Mouse (Mus musculus): ENCODE data around the gene Napsa. TPM values are rescaled to one million over a fixed set of nuclear protein-coding genes. Genes with fewer than 3 reads are reported as not detected.
A peak's percentile ranks its signal among the peaks of the same experiment; 100 is the strongest.

Gene Napsa
- 1.6 and 2.8 TPM in 2 replicates for polyA plus RNA-seq (2014; fragmentation: Nextera tagmentation; extraction: Ambion mirVana)

- ATAC-seq (ENCODE audit: insufficient number of reproducible peaks, insufficient read depth, low FRiP score, low read depth): no peak
Observed at GRCm38 (mm10) chr7:44572213-44572701, at the start of gene Napsa. Gene Napsa, plus strand, starts transcription at chr7:44572380.

GRCm38 (mm10) chr7:44523056-44523455 lies 49.1 kb upstream of the Napsa start:
- H3K4me3 ChIP-seq (ENCODE audit: low read depth, low read length): no peak overlapping the region
- H3K9ac ChIP-seq (replicated peaks; ENCODE audit: low read depth, low read length): no peak overlapping the region
- H3K27me3 ChIP-seq (ENCODE audit: control insufficient read depth, insufficient read depth, low read length): no peaks in the 10 kb centered on the region
- H3K4me1 ChIP-seq (ENCODE audit: control insufficient read depth, insufficient read depth, low read length): no peaks in the 10 kb centered on the region
- H3K9me3 ChIP-seq (ENCODE audit: control insufficient read depth, low read depth, low read length): no peaks in the 10 kb centered on the region
- H3K27ac ChIP-seq (ENCODE audit: low read length): no peak overlapping the region
- no peak overlapping the region for H3K4me2 ChIP-seq (replicated peaks; ENCODE audit: low read depth, low read length)
- H3K36me3 ChIP-seq (ENCODE audit: control insufficient read depth, insufficient read depth, low read length): no peaks in the 10 kb centered on the region
- ATAC-seq (ENCODE audit: insufficient number of reproducible peaks, insufficient read depth, low FRiP score, low read depth): no peak
- WGBS: 81% methylated on average over 2 of the region's 2 CpGs

More at GRCm38 (mm10) chr7:44572213-44572701, at the start of gene Napsa:
- Histone ChIP-seq H3K27ac (ENCODE audit: low read length) (no peak within 1 kb of the TSS), H3K9me3 (ENCODE audit: control insufficient read depth, low read depth, low read length) (no peaks in the 10 kb centered on the region), H3K4me1 (ENCODE audit: control insufficient read depth, insufficient read depth, low read length) (no peaks in the 10 kb centered on the region), H3K36me3 (ENCODE audit: control insufficient read depth, insufficient read depth, low read length) (no peaks in the 10 kb centered on the region), H3K4me2 (replicated peaks; ENCODE audit: low read depth, low read length) (no peak within 1 kb of the TSS), H3K27me3 (ENCODE audit: control insufficient read depth, insufficient read depth, low read length) (no peaks in the 10 kb centered on the region), H3K4me3 (ENCODE audit: low read depth, low read length) (no peak within 1 kb of the TSS), H3K9ac (replicated peaks; ENCODE audit: low read depth, low read length) (no peak within 1 kb of the TSS)
- 50% methylated on average over 7 of the region's 7 CpGs for WGBS

- no peak within 1 kb of the TSS for H3K27ac ChIP-seq (ENCODE audit: low read length)
- H3K9ac ChIP-seq (replicated peaks; ENCODE audit: low read depth, low read length): 0 out of 2 replicates have a peak within 1 kb of the TSS, but pooled peaks have one; percentile 6
- peak within 1 kb of the TSS; percentile 10; the same call in 1 of the 2 replicates for H3K4me2 ChIP-seq (replicated peaks; ENCODE audit: low read depth, low read length)
- WGBS: 33% methylated on average over 12 of the region's 12 CpGs
- H3K36me3 ChIP-seq (ENCODE audit: control insufficient read depth, insufficient read depth, low read length): no peaks in the 10 kb centered on the region
- no peak for ATAC-seq (ENCODE audit: insufficient number of reproducible peaks, insufficient read depth, low FRiP score, low read depth)
- H3K27me3 ChIP-seq (ENCODE audit: control insufficient read depth, insufficient read depth, low read length): no peaks in the 10 kb centered on the region
- no peak within 1 kb of the TSS for H3K4me3 ChIP-seq (ENCODE audit: low read depth, low read length)
- no peaks in the 10 kb centered on the region for H3K9me3 ChIP-seq (ENCODE audit: control insufficient read depth, low read depth, low read length)
- H3K4me1 ChIP-seq (ENCODE audit: control insufficient read depth, insufficient read depth, low read length): no peaks in the 10 kb centered on the region
Observed at GRCm38 (mm10) chr7:44524502-44524901, 47.7 kb upstream of the Napsa start, which contains the start of gene Mybpc2. Gene Mybpc2, minus strand, starts transcription at chr7:44524656.

DNA sequence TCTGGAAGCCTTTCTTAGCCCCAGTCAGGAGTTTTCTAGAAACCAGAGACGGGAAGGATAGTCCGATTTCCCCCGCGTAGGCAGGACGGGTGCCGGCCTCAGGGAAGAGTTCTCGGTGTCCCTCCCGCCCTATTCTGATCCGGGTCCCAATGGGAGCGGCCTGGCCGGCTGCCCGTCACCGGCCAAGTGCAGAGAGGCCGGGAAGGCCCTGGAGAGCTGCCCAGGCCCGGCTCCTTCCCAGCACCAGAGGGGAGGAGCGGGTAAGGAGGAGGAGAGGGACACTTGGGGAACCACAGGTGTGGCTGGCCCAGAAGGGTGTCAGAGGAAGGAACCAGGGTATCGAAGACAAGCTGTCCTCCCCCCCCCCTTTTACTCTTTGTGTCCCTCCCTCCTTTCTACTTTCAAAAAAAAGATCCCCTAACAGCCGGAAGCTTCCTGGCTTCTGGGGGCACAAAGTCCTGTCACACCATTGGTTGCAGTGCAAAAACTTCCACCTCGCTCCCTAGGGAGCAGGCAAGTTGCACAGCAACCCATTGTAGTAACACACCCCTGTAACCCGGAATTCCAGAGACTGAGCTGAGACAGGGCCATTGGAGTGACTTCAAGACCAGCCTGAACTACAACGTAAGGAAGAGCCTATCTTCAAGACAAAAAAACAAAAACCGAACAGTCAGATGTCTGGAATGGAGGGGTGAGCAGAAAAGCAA lies 46.9 kb upstream of the Napsa start:
- ATAC-seq (ENCODE audit: insufficient number of reproducible peaks, insufficient read depth, low FRiP score, low read depth): no peak
- 0 out of 2 replicates have a peak overlapping the region, but pooled peaks have one; percentile 6 for H3K9ac ChIP-seq (replicated peaks; ENCODE audit: low read depth, low read length)
- H3K27me3 ChIP-seq (ENCODE audit: control insufficient read depth, insufficient read depth, low read length): no peaks in the 10 kb centered on the region

GRCm38 (mm10) chr7:44526414-44527154 lies 45.6 kb upstream of the Napsa start:
- no peak overlapping the region for H3K27ac ChIP-seq (ENCODE audit: low read length)
- no peaks in the 10 kb centered on the region for H3K9me3 ChIP-seq (ENCODE audit: control insufficient read depth, low read depth, low read length)
- ATAC-seq (ENCODE audit: insufficient number of reproducible peaks, insufficient read depth, low FRiP score, low read depth): no peak
- no peak overlapping the region for H3K9ac ChIP-seq (replicated peaks; ENCODE audit: low read depth, low read length)
- no peak overlapping the region for H3K4me3 ChIP-seq (ENCODE audit: low read depth, low read length)
- H3K27me3 ChIP-seq (ENCODE audit: control insufficient read depth, insufficient read depth, low read length): no peaks in the 10 kb centered on the region
- no peaks in the 10 kb centered on the region for H3K36me3 ChIP-seq (ENCODE audit: control insufficient read depth, insufficient read depth, low read length)
- 85% methylated on average over 14 of the region's 14 CpGs for WGBS
- no peak overlapping the region for H3K4me2 ChIP-seq (replicated peaks; ENCODE audit: low read depth, low read length)
- H3K4me1 ChIP-seq (ENCODE audit: control insufficient read depth, insufficient read depth, low read length): no peaks in the 10 kb centered on the region

More for the DNA sequence above, 46.9 kb upstream of the Napsa start:
- Histone ChIP-seq H3K4me2 (replicated peaks; ENCODE audit: low read depth, low read length) (peak overlapping the region; percentile 10; the same call in 1 of the 2 replicates), H3K36me3 (ENCODE audit: control insufficient read depth, insufficient read depth, low read length) (no peaks in the 10 kb centered on the region), H3K4me1 (ENCODE audit: control insufficient read depth, insufficient read depth, low read length) (no peaks in the 10 kb centered on the region), H3K9me3 (ENCODE audit: control insufficient read depth, low read depth, low read length) (no peaks in the 10 kb centered on the region), H3K27ac (ENCODE audit: low read length) (no peak overlapping the region), H3K4me3 (ENCODE audit: low read depth, low read length) (no peak overlapping the region)
- WGBS: 14% methylated on average over 22 of the region's 22 CpGs

DNA sequence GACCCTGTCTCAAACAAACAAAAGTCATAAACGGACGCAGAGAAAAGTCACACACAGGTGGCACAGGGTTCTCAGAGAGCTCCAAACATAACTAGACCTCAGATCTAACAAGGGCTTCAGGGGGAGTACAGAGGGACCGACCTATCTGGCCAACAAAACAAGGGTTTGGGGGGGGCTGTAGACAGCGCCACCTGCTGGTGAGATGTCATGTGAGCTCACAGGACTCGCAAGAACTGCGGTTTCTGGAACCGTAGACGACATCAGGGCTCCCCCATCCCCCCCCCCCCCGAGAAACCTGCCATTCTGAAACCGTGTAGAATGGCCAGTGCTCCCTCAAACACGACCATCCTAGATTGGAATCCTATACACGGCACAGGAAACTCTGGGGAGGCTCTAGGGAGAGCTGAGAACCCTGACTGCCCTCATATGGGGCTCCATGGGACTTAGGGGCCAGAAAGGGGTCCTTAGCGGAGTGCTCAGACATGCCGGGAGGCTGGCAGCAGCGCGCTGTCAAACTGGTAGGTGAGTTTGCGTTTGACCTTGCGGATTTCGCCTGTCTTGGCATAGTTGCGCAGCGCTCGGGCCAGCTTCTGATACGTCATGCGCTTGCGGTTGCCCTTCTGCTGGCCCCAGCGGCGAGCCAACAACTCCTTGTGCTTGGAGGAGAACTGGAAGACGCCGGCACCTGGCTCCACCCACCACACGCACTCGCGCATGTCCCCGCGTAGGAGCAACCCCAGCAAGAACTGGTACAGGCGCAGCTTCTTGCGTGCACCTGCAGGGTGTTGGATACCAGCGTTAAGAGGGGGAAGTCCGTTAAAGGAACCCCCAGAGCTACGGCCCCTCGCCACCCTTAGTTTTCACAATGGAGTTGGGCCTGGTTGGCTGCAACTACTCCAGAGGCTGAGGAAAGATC lies 44.4 kb upstream of the Napsa start:
- Histone ChIP-seq H3K36me3 (ENCODE audit: control insufficient read depth, insufficient read depth, low read length) (no peaks in the 10 kb centered on the region), H3K9ac (replicated peaks; ENCODE audit: low read depth, low read length) (0 out of 2 replicates have a peak overlapping the region, but pooled peaks have one; percentile 18), H3K27ac (ENCODE audit: low read length) (no peak overlapping the region), H3K4me1 (ENCODE audit: control insufficient read depth, insufficient read depth, low read length) (no peaks in the 10 kb centered on the region), H3K9me3 (ENCODE audit: control insufficient read depth, low read depth, low read length) (no peaks in the 10 kb centered on the region), H3K27me3 (ENCODE audit: control insufficient read depth, insufficient read depth, low read length) (no peaks in the 10 kb centered on the region), H3K4me2 (replicated peaks; ENCODE audit: low read depth, low read length) (peak overlapping the region; percentile 74), H3K4me3 (ENCODE audit: low read depth, low read length) (peak overlapping the region; percentile 29)
- 5% methylated on average over 40 of the region's 40 CpGs for WGBS
- peak; percentile 15; the same call in 1 of the 2 replicates for ATAC-seq (ENCODE audit: insufficient number of reproducible peaks, insufficient read depth, low FRiP score, low read depth)

DNA sequence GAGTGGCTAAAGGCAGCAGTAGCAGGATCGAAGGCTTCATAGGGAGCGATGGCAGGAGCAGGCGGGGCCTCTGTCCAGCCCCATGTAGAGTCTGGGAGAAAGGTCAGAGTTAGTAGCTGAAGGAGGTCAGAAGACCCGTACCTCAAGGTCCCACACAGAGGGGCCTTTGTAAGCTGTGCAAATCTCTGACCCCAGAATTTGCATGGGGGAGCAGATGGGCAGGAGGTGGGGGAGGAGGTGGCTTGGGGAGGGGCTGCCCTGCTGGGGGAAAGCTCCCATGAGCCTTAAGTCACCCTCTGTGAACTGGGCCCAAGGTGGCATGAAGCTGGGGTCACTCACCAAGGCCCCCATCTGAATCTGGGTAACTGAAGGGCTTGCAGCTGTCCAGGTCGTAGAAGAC lies 42.7 kb upstream of the Napsa start:
- Histone ChIP-seq H3K4me2 (replicated peaks; ENCODE audit: low read depth, low read length) (no peak overlapping the region), H3K4me1 (ENCODE audit: control insufficient read depth, insufficient read depth, low read length) (no peaks in the 10 kb centered on the region), H3K36me3 (ENCODE audit: control insufficient read depth, insufficient read depth, low read length) (peaks cover 7% of the 10 kb centered on the region; the same call in 1 of the 2 replicates), H3K4me3 (ENCODE audit: low read depth, low read length) (no peak overlapping the region), H3K27me3 (ENCODE audit: control insufficient read depth, insufficient read depth, low read length) (no peaks in the 10 kb centered on the region), H3K27ac (ENCODE audit: low read length) (no peak overlapping the region), H3K9me3 (ENCODE audit: control insufficient read depth, low read depth, low read length) (no peaks in the 10 kb centered on the region), H3K9ac (replicated peaks; ENCODE audit: low read depth, low read length) (no peak overlapping the region)
- ATAC-seq (ENCODE audit: insufficient number of reproducible peaks, insufficient read depth, low FRiP score, low read depth): no peak
- WGBS: 63% methylated on average over 5 of the region's 5 CpGs

DNA sequence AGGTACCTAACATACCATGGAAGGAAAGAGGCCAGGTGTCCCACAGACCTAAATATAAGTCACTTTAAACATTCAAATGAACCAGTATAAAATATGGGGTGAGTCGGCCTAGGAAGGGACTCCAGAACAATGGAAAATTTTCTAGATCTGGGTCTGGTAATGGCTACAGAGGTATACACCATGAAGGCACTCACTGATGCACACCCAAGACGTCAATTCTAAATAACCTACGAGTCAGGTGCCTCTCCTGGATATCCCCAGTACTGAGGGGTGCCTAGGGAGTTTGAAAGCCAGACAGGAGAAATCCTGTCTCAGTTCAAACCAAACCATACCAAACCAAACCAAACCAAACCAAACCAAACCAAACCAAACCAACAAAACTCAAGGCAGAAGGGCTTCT lies 41.7 kb upstream of the Napsa start:
- Histone ChIP-seq H3K9me3 (ENCODE audit: control insufficient read depth, low read depth, low read length) (no peaks in the 10 kb centered on the region), H3K27me3 (ENCODE audit: control insufficient read depth, insufficient read depth, low read length) (no peaks in the 10 kb centered on the region), H3K27ac (ENCODE audit: low read length) (no peak overlapping the region), H3K4me2 (replicated peaks; ENCODE audit: low read depth, low read length) (no peak overlapping the region), H3K4me3 (ENCODE audit: low read depth, low read length) (no peak overlapping the region), H3K4me1 (ENCODE audit: control insufficient read depth, insufficient read depth, low read length) (no peaks in the 10 kb centered on the region), H3K9ac (replicated peaks; ENCODE audit: low read depth, low read length) (no peak overlapping the region), H3K36me3 (ENCODE audit: control insufficient read depth, insufficient read depth, low read length) (peaks cover 11% of the 10 kb centered on the region; the same call in 1 of the 2 replicates)
- ATAC-seq (ENCODE audit: insufficient number of reproducible peaks, insufficient read depth, low FRiP score, low read depth): no peak
- 75% methylated on average over 3 of the region's 3 CpGs for whole genome bisulfite sequencing

All from stomach, embryonic 14.5 days (tissue).